Mouse (Mus musculus) spleen, adult 2 months (tissue): ENCODE measurements around the gene Isx.

Experiments used
- CTCF ChIP-seq: fragments of 200-500 bp; IDR thresholded peaks from 2 replicates; pipeline ENCODE4 v1.5.1; 2011; ENCODE audit warnings: mild to moderate bottlenecking, inconsistent platforms; ENCODE audit not compliant: insufficient read depth, insufficient read length, insufficient replicate concordance; ENCODE audit errors: extremely low read depth
- POLR2A ChIP-seq: fragments of 200-500 bp; IDR thresholded peaks from 2 replicates; pipeline ENCODE4 v1.6.1; 2011; ENCODE audit warnings: low read depth, low read length, inconsistent platforms

- TF ChIP-seq CTCF (no peak), POLR2A (no peak)
These were observed 24.3 kb downstream of the Isx start for GRCm38 (mm10) chr8:74897315-74897714.
